Mouse (Mus musculus) frontal cortex, postnatal 25 days (tissue): ENCODE data around the gene Cish.

Source experiments
- DNase-seq, 2 experiments: peaks; one replicate each; pipeline ENCODE4 v3.0.0; 2022; ENCODE audit warnings: low spot score in 2 of 2

Cish gene

GRCm38 (mm10) chr9:107315791-107316190, 20.0 kb downstream of the Cish start:
- no peak for DNase-seq

- DNase-seq: no peak
These were observed 26.7 kb downstream of the Cish start for GRCm38 (mm10) chr9:107322461-107323050.

GRCm38 (mm10) chr9:107323558-107323957, 27.7 kb downstream of the Cish start:
- DNase-seq: no peak

GRCm38 (mm10) chr9:107324799-107325561, 29.2 kb downstream of the Cish start:
- no peak for DNase-seq

GRCm38 (mm10) chr9:107325904-107326303, 30.1 kb downstream of the Cish start:
- no peak for DNase-seq

GRCm38 (mm10) chr9:107327879-107328620, 32.2 kb downstream of the Cish start:
- no peak for DNase-seq

- DNase-seq: no peak
These were observed 35.0 kb downstream of the Cish start for GRCm38 (mm10) chr9:107330791-107331190.

GRCm38 (mm10) chr9:107333686-107334085, 37.9 kb downstream of the Cish start:
- DNase-seq: no peak

- DNase-seq: no peak
These were observed 38.5 kb downstream of the Cish start for GRCm38 (mm10) chr9:107334356-107334755.

GRCm38 (mm10) chr9:107335046-107335445, 39.2 kb downstream of the Cish start:
- no peak for DNase-seq

GRCm38 (mm10) chr9:107335909-107336308, 40.1 kb downstream of the Cish start:
- DNase-seq: peak; percentile 50 to 68

GRCm38 (mm10) chr9:107336386-107336785, 40.6 kb downstream of the Cish start:
- no peak for DNase-seq

GRCm38 (mm10) chr9:107338172-107338883, 42.5 kb downstream of the Cish start, which contains the start of gene Hemk1:
Gene Hemk1 (minus strand): TSS chr9:107338350.
- DNase-seq: peak; percentile 58 to 75

- DNase-seq: peak; percentile 85
These were observed 44.5 kb downstream of the Cish start, which contains the start of gene 6430571L13Rik for GRCm38 (mm10) chr9:107340267-107340859. Gene 6430571L13Rik (plus strand): TSS chr9:107340602.

- no peak for DNase-seq
These were observed 45.3 kb downstream of the Cish start for GRCm38 (mm10) chr9:107340911-107341645.

- DNase-seq: no peak
These were observed 46.4 kb downstream of the Cish start for GRCm38 (mm10) chr9:107342201-107342709.

- DNase-seq: no peak
These were observed 47.5 kb downstream of the Cish start for GRCm38 (mm10) chr9:107343146-107343943.

GRCm38 (mm10) chr9:107344027-107344426, 48.2 kb downstream of the Cish start:
- DNase-seq: no peak

GRCm38 (mm10) chr9:107346081-107346480, 50.3 kb downstream of the Cish start:
- no peak for DNase-seq
